Mouse (Mus musculus) ES-E14 (cell line): Measurements from ENCODE around the gene Chsy1.

Experiments used
- MAFK ChIP-seq: IDR thresholded peaks from 2 replicates; pipeline ENCODE4 v1.6.1; 2014; ENCODE audit warnings: mild to moderate bottlenecking, low read depth, low read length, inconsistent platforms; ENCODE audit not compliant: insufficient read depth
- ZC3H11A ChIP-seq: IDR thresholded peaks from 2 replicates; pipeline ENCODE4 v1.6.1; 2012; ENCODE audit warnings: low read depth, mild to moderate bottlenecking, inconsistent platforms, low read length, borderline replicate concordance

DNA sequence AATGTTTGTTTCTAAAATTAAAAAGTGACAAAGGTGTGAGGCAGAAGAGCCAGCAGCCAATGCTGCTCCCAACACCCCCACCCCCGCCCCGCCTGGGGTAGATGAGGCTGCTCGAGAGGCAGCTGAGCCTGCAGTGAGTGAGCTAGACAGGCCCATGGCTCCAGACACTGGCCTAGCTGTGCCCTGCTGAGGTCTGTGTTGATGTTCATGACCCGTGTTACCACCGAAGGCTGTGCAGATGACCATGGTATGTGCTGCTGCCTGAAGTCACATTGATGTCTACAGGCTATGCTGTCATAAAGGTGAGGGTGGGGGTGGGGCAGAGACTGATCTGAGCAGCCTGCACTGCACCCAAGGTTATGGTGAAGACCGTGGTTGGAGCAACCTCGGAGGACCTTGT, 10.5 kb upstream of the Chsy1 start:
- TF ChIP-seq ZC3H11A (no peak), MAFK (no peak)
